Mouse (Mus musculus): ENCODE data around the gene Tst. TPM values are rescaled to one million over a fixed set of nuclear protein-coding genes. Genes with fewer than 3 reads are reported as not detected.

Gene Tst
- polyA plus RNA-seq, 1 experiment = 16.8 TPM

- no peak for DNase-seq (ENCODE audit: low read depth in 1 of 2, low spot score in 2 of 2)
- H3K4me3 ChIP-seq (ENCODE audit: extremely low read depth, insufficient read depth, insufficient read length) = no peak overlapping the region
- no peaks in the 10 kb centered on the region for H3K27me3 ChIP-seq (ENCODE audit: control insufficient read depth, insufficient read depth, low read length)
- WGBS = 52% methylated on average over 3 of the region's 3 CpGs
- TF ChIP-seq POLR2A (IDR thresholded peaks at IDR 0.05; ENCODE audit: low read depth, low read length) = no peak
- no peak for TF ChIP-seq CTCF (IDR thresholded peaks at IDR 0.05; ENCODE audit: extremely low read depth, insufficient read depth, insufficient read length, insufficient replicate concordance)
- no peak overlapping the region for H3K27ac ChIP-seq (ENCODE audit: insufficient read depth, low read length)
- no peaks in the 10 kb centered on the region for H3K36me3 ChIP-seq (ENCODE audit: control insufficient read depth, insufficient read depth, low read length)
- H3K4me1 ChIP-seq (ENCODE audit: control insufficient read depth, insufficient read depth, insufficient read length) = no peaks in the 10 kb centered on the region; the same call in 1 of the 2 replicates
Observed at GRCm38 (mm10) chr15:78367811-78368210, 37.9 kb downstream of the Tst start.

DNA sequence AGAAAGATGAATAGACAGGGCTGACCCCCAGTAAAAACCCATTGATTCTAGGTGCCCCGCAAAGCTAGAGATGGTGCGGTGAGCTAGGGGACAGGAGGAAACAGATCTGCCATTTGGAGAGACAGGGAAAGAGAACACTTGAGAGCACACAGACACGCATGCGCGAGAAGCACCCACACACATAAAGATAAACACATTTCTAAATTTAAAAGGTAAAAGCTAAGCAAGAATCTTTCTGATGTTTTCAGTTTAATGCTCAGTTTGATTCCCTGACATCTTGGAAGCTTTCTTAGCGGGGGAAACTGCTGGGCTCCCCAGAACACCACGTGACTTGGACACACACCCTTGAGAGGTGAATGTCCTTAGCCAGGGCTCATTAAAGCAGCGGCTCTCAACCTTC lies 38.8 kb downstream of the Tst start:
- Histone ChIP-seq H3K27me3 (ENCODE audit: control insufficient read depth, insufficient read depth, low read length) (no peaks in the 10 kb centered on the region), H3K36me3 (ENCODE audit: control insufficient read depth, insufficient read depth, low read length) (no peaks in the 10 kb centered on the region)
- WGBS = 89% methylated on average over 8 of the region's 8 CpGs

DNA sequence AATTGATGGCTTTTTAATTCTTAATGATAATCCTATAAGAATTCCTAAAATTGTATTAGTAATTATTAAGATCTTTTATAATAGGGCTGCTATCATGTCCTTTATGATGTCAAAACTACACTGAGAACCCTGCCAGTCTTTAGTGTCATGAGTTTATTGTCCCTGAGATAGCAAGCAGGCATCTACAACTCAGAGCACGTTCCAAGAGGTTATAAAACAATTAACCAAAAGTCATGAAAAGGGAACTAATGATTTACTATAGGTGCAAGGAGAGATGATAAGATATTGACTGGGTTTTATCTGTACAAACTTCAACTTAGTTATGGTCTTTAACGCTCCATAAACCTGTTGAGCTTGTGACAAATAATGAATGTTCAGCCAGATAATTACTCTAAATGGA lies 39.8 kb downstream of the Tst start:
- Histone ChIP-seq H3K36me3 (ENCODE audit: control insufficient read depth, insufficient read depth, low read length) (no peaks in the 10 kb centered on the region), H3K27ac (ENCODE audit: insufficient read depth, low read length) (no peak overlapping the region), H3K27me3 (ENCODE audit: control insufficient read depth, insufficient read depth, low read length) (no peaks in the 10 kb centered on the region), H3K4me3 (ENCODE audit: extremely low read depth, insufficient read depth, insufficient read length) (no peak overlapping the region), H3K4me1 (ENCODE audit: control insufficient read depth, insufficient read depth, insufficient read length) (no peaks in the 10 kb centered on the region; the same call in 1 of the 2 replicates)
- 78% methylated on average over 2 of the region's 2 CpGs for WGBS
- DNase-seq (ENCODE audit: low read depth in 1 of 2, low spot score in 2 of 2) = no peak
- TF ChIP-seq POLR2A (IDR thresholded peaks at IDR 0.05; ENCODE audit: low read depth, low read length) = no peak
- TF ChIP-seq CTCF (IDR thresholded peaks at IDR 0.05; ENCODE audit: extremely low read depth, insufficient read depth, insufficient read length, insufficient replicate concordance) = no peak

More for the DNA sequence above, 38.8 kb downstream of the Tst start:
- Histone ChIP-seq H3K4me3 (ENCODE audit: extremely low read depth, insufficient read depth, insufficient read length) (no peak overlapping the region), H3K4me1 (ENCODE audit: control insufficient read depth, insufficient read depth, insufficient read length) (no peaks in the 10 kb centered on the region; the same call in 1 of the 2 replicates), H3K27ac (ENCODE audit: insufficient read depth, low read length) (no peak overlapping the region)
- no peak for TF ChIP-seq CTCF (IDR thresholded peaks at IDR 0.05; ENCODE audit: extremely low read depth, insufficient read depth, insufficient read length, insufficient replicate concordance)
- no peak for DNase-seq (ENCODE audit: low read depth in 1 of 2, low spot score in 2 of 2)

GRCm38 (mm10) chr15:78355548-78355947 lies 50.2 kb downstream of the Tst start:
- DNase-seq (ENCODE audit: low read depth in 1 of 2, low spot score in 2 of 2) = no peak
- H3K36me3 ChIP-seq (ENCODE audit: control insufficient read depth, insufficient read depth, low read length) = no peaks in the 10 kb centered on the region
- peaks cover 3% of the 10 kb centered on the region; the same call in 1 of the 2 replicates for H3K4me1 ChIP-seq (ENCODE audit: control insufficient read depth, insufficient read depth, insufficient read length)
- H3K4me3 ChIP-seq (ENCODE audit: extremely low read depth, insufficient read depth, insufficient read length) = no peak overlapping the region
- no peaks in the 10 kb centered on the region for H3K27me3 ChIP-seq (ENCODE audit: control insufficient read depth, insufficient read depth, low read length)
- H3K27ac ChIP-seq (ENCODE audit: insufficient read depth, low read length) = no peak overlapping the region
- WGBS = 50% methylated on average over 5 of the region's 5 CpGs
- no peak for TF ChIP-seq POLR2A (IDR thresholded peaks at IDR 0.05; ENCODE audit: low read depth, low read length)
- TF ChIP-seq CTCF (IDR thresholded peaks at IDR 0.05; ENCODE audit: extremely low read depth, insufficient read depth, insufficient read length, insufficient replicate concordance) = no peak

DNA sequence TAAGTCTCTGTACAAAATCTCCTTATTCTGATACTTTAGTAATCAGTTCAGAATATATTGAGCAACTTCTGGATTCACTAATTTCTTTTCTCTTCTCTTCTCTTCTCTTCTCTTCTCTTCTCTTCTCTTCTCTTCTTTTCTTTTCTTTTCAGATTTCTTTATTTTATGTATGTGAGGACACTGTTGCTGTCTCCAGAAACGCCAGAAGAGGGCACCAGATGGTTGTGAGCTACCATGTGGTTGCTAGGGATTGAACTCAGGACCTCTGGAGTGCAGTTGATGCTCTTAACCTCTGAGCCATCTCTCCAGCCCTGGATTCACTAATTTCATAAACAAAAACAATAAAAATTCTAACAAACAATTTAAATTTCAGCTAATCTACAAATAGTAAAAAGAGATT lies 50.7 kb downstream of the Tst start:
- peak in 1 of 2 experiments; percentile 21 for DNase-seq (ENCODE audit: low read depth in 1 of 2, low spot score in 2 of 2)
- 0% methylated on average over 1 of the region's 1 CpGs for WGBS
- TF ChIP-seq POLR2A (IDR thresholded peaks at IDR 0.05; ENCODE audit: low read depth, low read length) (no peak), CTCF (IDR thresholded peaks at IDR 0.05; ENCODE audit: extremely low read depth, insufficient read depth, insufficient read length, insufficient replicate concordance) (peak; percentile 17; the same call in 1 of the 2 replicates)
- H3K27me3 ChIP-seq (ENCODE audit: control insufficient read depth, insufficient read depth, low read length) = no peaks in the 10 kb centered on the region
- no peak overlapping the region for H3K4me3 ChIP-seq (ENCODE audit: extremely low read depth, insufficient read depth, insufficient read length)
- no peaks in the 10 kb centered on the region for H3K36me3 ChIP-seq (ENCODE audit: control insufficient read depth, insufficient read depth, low read length)
- H3K4me1 ChIP-seq (ENCODE audit: control insufficient read depth, insufficient read depth, insufficient read length) = peaks cover 3% of the 10 kb centered on the region; the same call in 1 of the 2 replicates
- no peak overlapping the region for H3K27ac ChIP-seq (ENCODE audit: insufficient read depth, low read length)

DNA sequence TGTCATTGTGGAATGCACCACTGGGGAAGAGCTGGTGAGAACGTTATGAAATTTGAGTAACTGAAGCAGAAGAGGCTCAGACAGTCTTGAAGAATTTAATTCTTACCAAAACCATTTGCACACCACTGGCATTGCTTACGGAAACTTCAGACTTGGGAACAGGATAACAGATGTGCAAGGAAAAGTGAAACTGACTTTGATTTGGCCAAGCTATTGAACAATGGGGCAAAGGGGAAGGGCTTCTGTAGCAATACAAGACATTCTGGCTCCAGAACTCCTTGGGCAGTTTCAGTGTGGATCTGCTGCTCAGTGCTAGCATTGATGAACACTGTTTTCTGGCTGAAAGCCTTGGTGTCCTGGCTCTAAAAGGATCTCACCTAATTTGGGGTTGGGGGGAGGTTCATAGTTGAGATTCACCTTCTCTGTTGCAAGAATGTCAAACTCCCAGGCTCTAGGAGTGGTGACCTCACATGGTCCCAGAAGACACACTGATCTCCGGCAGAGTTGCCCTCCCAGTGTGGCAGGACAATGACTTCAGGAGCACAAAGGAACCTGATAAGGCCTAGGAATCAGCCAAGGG lies 54.0 kb downstream of the Tst start:
- Histone ChIP-seq H3K36me3 (ENCODE audit: control insufficient read depth, insufficient read depth, low read length) (no peaks in the 10 kb centered on the region), H3K4me3 (ENCODE audit: extremely low read depth, insufficient read depth, insufficient read length) (no peak overlapping the region), H3K27me3 (ENCODE audit: control insufficient read depth, insufficient read depth, low read length) (no peaks in the 10 kb centered on the region), H3K27ac (ENCODE audit: insufficient read depth, low read length) (no peak overlapping the region), H3K4me1 (ENCODE audit: control insufficient read depth, insufficient read depth, insufficient read length) (peaks cover 3% of the 10 kb centered on the region; the same call in 1 of the 2 replicates)
- no peak for DNase-seq (ENCODE audit: low read depth in 1 of 2, low spot score in 2 of 2)
- no peak for TF ChIP-seq POLR2A (IDR thresholded peaks at IDR 0.05; ENCODE audit: low read depth, low read length)
- TF ChIP-seq CTCF (IDR thresholded peaks at IDR 0.05; ENCODE audit: extremely low read depth, insufficient read depth, insufficient read length, insufficient replicate concordance) = no peak
- WGBS = 66% methylated on average over 3 of the region's 3 CpGs

Other genes with a start within 250 kb of the Tst start
- gene Ift27, start 231.8 kb downstream of the Tst start, polyA plus RNA-seq (2012; rRNA removed) = 27.5 and 46.2 TPM in 2 replicates
- gene Pvalb, start 199.5 kb downstream of the Tst start, polyA plus RNA-seq (2012; rRNA removed) = not detected in 2 replicates
- 122 and 137 TPM in 2 replicates for gene Ncf4, start 161.1 kb downstream of the Tst start, polyA plus RNA-seq (2012; rRNA removed)
- 14.4 and 16.4 TPM in 2 replicates for gene Csf2rb2, start 100.2 kb downstream of the Tst start, polyA plus RNA-seq (2012; rRNA removed)
- gene Csf2rb, start 80.2 kb downstream of the Tst start, polyA plus RNA-seq (2012; rRNA removed) = 39.5 and 44.9 TPM in 2 replicates
- not detected in 2 replicates for gene Tex33, start 10.0 kb downstream of the Tst start, polyA plus RNA-seq (2012; rRNA removed)
- 97.7 and 117 TPM in 2 replicates for gene Mpst, start 509 bp upstream of the Tst start, polyA plus RNA-seq (2012; rRNA removed)
- gene Kctd17, start 22.7 kb upstream of the Tst start, polyA plus RNA-seq (2012; rRNA removed) = 61.5 and 85.3 TPM in 2 replicates
- gene Tmprss6, start 62.7 kb upstream of the Tst start, polyA plus RNA-seq (2012; rRNA removed) = 0.21 and 0.35 TPM in 2 replicates
- gene Il2rb, start 89.4 kb upstream of the Tst start, polyA plus RNA-seq (2012; rRNA removed) = 63.5 and 84.1 TPM in 2 replicates
- gene C1qtnf6, start 125.5 kb upstream of the Tst start, polyA plus RNA-seq (2012; rRNA removed) = 22.9 and 23.6 TPM in 2 replicates
- 0.26 TPM in 1 of 2 replicates, not detected in the other for gene Sstr3, start 138.8 kb upstream of the Tst start, polyA plus RNA-seq (2012; rRNA removed)
- gene Rac2, start 166.9 kb upstream of the Tst start, polyA plus RNA-seq (2012; rRNA removed) = 1,941 and 2,027 TPM in 2 replicates
- 136 and 148 TPM in 2 replicates for gene Cyth4, start 191.1 kb upstream of the Tst start, polyA plus RNA-seq (2012; rRNA removed)